In the genomic region with DNA sequence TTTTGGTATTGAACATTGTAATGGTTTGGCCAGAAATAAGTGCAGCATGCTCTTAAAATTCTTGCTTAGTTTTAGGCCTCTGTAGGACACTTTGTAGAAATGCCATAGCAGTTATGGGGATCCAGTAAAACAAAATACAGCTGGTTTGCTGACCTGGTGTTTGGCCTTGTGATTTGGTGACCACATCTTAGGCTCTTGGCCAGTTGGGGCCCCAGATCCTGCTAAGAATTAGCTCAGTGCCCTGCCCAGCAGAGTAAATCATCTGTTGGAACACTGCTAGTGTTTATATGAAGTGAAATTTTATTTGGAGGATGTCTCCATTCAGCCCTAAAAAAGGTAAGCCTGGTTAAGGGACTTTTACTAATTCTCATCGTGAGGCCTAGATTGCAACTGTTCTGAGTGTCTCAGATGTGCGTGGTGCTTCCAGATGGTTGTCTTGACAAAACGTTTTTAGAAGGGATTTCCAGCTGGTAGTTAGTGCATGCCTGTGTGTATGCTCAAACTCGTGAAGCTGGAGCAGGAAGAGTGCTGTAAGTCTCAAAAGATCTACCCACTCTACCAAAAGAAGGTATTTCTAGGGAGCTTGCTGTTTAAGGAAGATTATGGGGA, we compare ENCODE assay signal across 8 mouse cellular contexts. TPM values are rescaled to one million over a fixed set of nuclear protein-coding genes. Genes with fewer than 3 reads are reported as not detected.
DNase-seq lines count a peak whose midpoint lies in the region; ATAC-seq and TF ChIP-seq lines count a peak whose summit lies in the region.

No protein-coding gene starts in this region.

- H3K36me3 ChIP-seq in liver, adult 2 months (ENCODE audit: control insufficient read depth, insufficient read depth, low read length): peaks cover 16% of the 10 kb centered on the region
- peaks cover 45% of the 10 kb centered on the region for H3K36me3 ChIP-seq in heart, embryonic 14.5 days (ENCODE audit: control insufficient read depth, insufficient read depth, low read length)
- no peaks in the 10 kb centered on the region for H3K36me3 ChIP-seq in lung, postnatal 0 days (ENCODE audit: insufficient read depth, low read length)

- TF ChIP-seq CTCF in liver, adult 2 months (IDR thresholded peaks at IDR 0.05; ENCODE audit: low read depth, low read length): no peak
- no peak for TF ChIP-seq CTCF in lung, postnatal 0 days (IDR thresholded peaks at IDR 0.05)

- no peak for TF ChIP-seq POLR2A in liver, adult 2 months (IDR thresholded peaks at IDR 0.05; ENCODE audit: extremely low read depth, insufficient read depth, low read length)

- H3K79me2 ChIP-seq in liver, adult 2 months (ENCODE audit: control insufficient read depth, insufficient read depth, low read length): peaks cover 37% of the 10 kb centered on the region

- WGBS in liver, adult 2 months: 4% methylated on average over 4 of the region's 4 CpGs
- 6% methylated on average over 4 of the region's 4 CpGs for WGBS in heart, embryonic 14.5 days
- 5% methylated on average over 4 of the region's 4 CpGs for WGBS in lung, postnatal 0 days

- H3K9ac ChIP-seq in liver, adult 2 months (ENCODE audit: low read depth, low read length): peak overlapping the region; percentile 60
- H3K9ac ChIP-seq in heart, embryonic 14.5 days (ENCODE audit: low read length): peak overlapping the region; percentile 95
- H3K9ac ChIP-seq in lung, postnatal 0 days (replicated peaks; ENCODE audit: low read depth): peak overlapping the region; percentile 32

- no peak for ATAC-seq in heart, embryonic 14.5 days (ENCODE audit: insufficient number of reproducible peaks, insufficient read depth, low FRiP score, low read depth)
- no peak for ATAC-seq in lung, postnatal 0 days
- no peak; the same call in 1 of the 2 replicates for ATAC-seq in frontal cortex, adult (ENCODE audit: low TSS enrichment)

- peak overlapping the region; percentile 98 for H3K4me2 ChIP-seq in heart, embryonic 14.5 days (ENCODE audit: low read length)
- peak overlapping the region; percentile 85 for H3K4me2 ChIP-seq in lung, postnatal 0 days (replicated peaks; ENCODE audit: low read depth, low read length)

- H3K4me3 ChIP-seq in liver, adult 2 months (ENCODE audit: insufficient read depth, low read depth, low read length): peak overlapping the region; percentile 35
- H3K4me3 ChIP-seq in brown adipose tissue, adult 24 weeks (ENCODE audit: insufficient read depth, low read depth, low read length): peak overlapping the region; percentile 41
- peak overlapping the region; percentile 41 to 97 for H3K4me3 ChIP-seq in heart, embryonic 14.5 days (ENCODE audit: control insufficient read depth in 1 of 2, insufficient read depth in 1 of 2, low read depth in 1 of 2, low read length in 2 of 2)
- H3K4me3 ChIP-seq in lung, postnatal 0 days (ENCODE audit: low read depth, low read length): peak overlapping the region; percentile 30

- no peak for TF ChIP-seq EP300 in lung, postnatal 0 days (IDR thresholded peaks at IDR 0.05)

- no peaks in the 10 kb centered on the region for H3K9me3 ChIP-seq in heart, embryonic 14.5 days (ENCODE audit: control insufficient read depth, low read length)
- no peaks in the 10 kb centered on the region for H3K9me3 ChIP-seq in lung, postnatal 0 days (ENCODE audit: low read length)

- H3K4me1 ChIP-seq in liver, adult 2 months (ENCODE audit: control insufficient read depth, insufficient read depth, low read length): peaks cover 18% of the 10 kb centered on the region
- H3K4me1 ChIP-seq in brown adipose tissue, adult 24 weeks (ENCODE audit: control insufficient read depth, insufficient read depth, insufficient read length, low read length): peaks cover 11% of the 10 kb centered on the region
- H3K4me1 ChIP-seq in heart, embryonic 14.5 days (ENCODE audit: control insufficient read depth in 2 of 2, insufficient read depth in 2 of 2, low read length in 2 of 2): peaks cover 8 to 48% of the 10 kb centered on the region in 2 experiments
- peaks cover 20% of the 10 kb centered on the region; the same call in 1 of the 2 replicates for H3K4me1 ChIP-seq in lung, postnatal 0 days (ENCODE audit: insufficient read depth, low read depth, low read length)

- H3K27ac ChIP-seq in liver, adult 2 months (replicated peaks; ENCODE audit: insufficient read depth, low read depth, low read length): peak overlapping the region; percentile 49
- peak overlapping the region; percentile 44 for H3K27ac ChIP-seq in brown adipose tissue, adult 24 weeks (replicated peaks; ENCODE audit: low read depth, low read length)
- H3K27ac ChIP-seq in heart, embryonic 14.5 days (replicated peaks in 1 of 2; ENCODE audit: control insufficient read depth in 1 of 2, insufficient read depth in 1 of 2, low read depth in 2 of 2, low read length in 2 of 2): 0 out of 4 replicates have a peak overlapping the region, but pooled peaks of 1 of the 2 experiments have one; percentile 29
- H3K27ac ChIP-seq in lung, postnatal 0 days (ENCODE audit: low read length): peak overlapping the region; percentile 43

- peak; percentile 35 for DNase-seq in liver, adult 2 months (ENCODE audit: extremely low read depth, low read depth, low spot score)
- no peak for DNase-seq in liver
- DNase-seq in kidney, postnatal 10 days: peak; percentile 57
- DNase-seq in lung, postnatal 0 days (ENCODE audit: low spot score): peak; percentile 71
- no peak for DNase-seq in thymus, postnatal 36 days

- H3K27me3 ChIP-seq in liver, adult 2 months (ENCODE audit: control insufficient read depth, insufficient read depth, low read length): no peaks in the 10 kb centered on the region
- H3K27me3 ChIP-seq in heart, embryonic 14.5 days (ENCODE audit: control insufficient read depth, insufficient read depth, low read length): no peaks in the 10 kb centered on the region
- no peaks in the 10 kb centered on the region for H3K27me3 ChIP-seq in lung, postnatal 0 days (replicated peaks; ENCODE audit: insufficient read depth, low read length)

RNA-seq across cellular contexts. Expression of a gene that starts 3.9 kb away (rescaled TPM):
- 25.2 and 33.8 TPM in 2 replicates for total RNA-seq in liver, adult 2 months (2014; rRNA removed)
- 21.2 and 22.6 TPM in 2 replicates for polyA plus RNA-seq in liver, adult 2 months (2012; rRNA removed)
- 29.3 and 30.4 TPM in 2 replicates for polyA plus RNA-seq in brown adipose tissue, adult 24 weeks (2012; ENCODE audit: insufficient read depth, insufficient read length, missing spikeins)
- 33.9 and 39.3 TPM in 2 replicates for polyA plus RNA-seq in heart, embryonic 14.5 days (2014; fragmentation: Nextera tagmentation; extraction: Ambion mirVana)
- 36.5 and 40.5 TPM in 2 replicates for polyA plus RNA-seq in lung, postnatal 0 days (2015; fragmentation: Nextera tagmentation; extraction: Ambion mirVana)

Comparison
In these comparisons a context has a peak if more than half of its experiments do, and no peak if none do; other contexts are left out.
1. DNase-seq: peak in liver, adult 2 months (single experiment), kidney, postnatal 10 days (single experiment) and lung, postnatal 0 days (single experiment); none in liver (single experiment) and thymus, postnatal 36 days (0 of 2).
2. H3K9ac ChIP-seq: peak in every context shown above with its lines; median percentile 95 in heart, embryonic 14.5 days; 60 in liver, adult 2 months; 32 in lung, postnatal 0 days.
3. Peak in every context shown above with its lines, with median percentiles within 50 percentile points of each other: H3K4me3 ChIP-seq.